ENCODE assay signal across 8 mouse cellular contexts in the genomic region with DNA sequence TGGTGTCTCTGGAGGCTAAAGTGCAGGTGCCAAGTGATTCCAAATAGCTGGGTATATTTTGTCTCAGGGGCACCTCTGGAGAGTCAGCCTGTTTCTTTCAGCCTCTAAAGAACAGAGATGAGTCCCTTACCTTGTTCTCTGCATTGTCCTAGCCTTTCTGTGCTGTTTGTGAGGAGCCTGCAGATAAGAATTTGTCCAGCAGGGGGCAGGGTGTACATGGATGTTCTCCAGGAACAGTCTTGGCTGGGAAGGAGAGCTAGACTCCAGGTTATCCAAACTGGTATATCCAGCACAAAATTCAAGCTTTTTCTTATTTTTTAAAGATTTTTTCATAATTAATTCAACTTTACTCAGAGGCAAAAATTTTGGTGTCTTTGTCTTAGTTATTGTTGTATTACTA. TPM values are rescaled to one million over a fixed set of nuclear protein-coding genes. Genes with fewer than 3 reads are reported as not detected.
DNase-seq lines count a peak whose midpoint lies in the region.
"Had no signal": no experiment of that assay in that cellular context is flagged by ENCODE, and none has a peak within 500 bp of the region (broad histone marks: within the 10 kb centered on the region; RNA-seq: fewer than 3 reads in every experiment).

No protein-coding gene starts in this region.

- DNase-seq in urinary bladder, postnatal 14 days (ENCODE audit: low spot score): peak; percentile 28
- DNase-seq in urinary bladder, postnatal 10 days (ENCODE audit: low spot score): no peak
- DNase-seq in brain, adult 2 months (ENCODE audit: low read depth, low spot score): peak; percentile 63
- DNase-seq in frontal cortex, postnatal 10 days (ENCODE audit: low spot score in 2 of 2): peak; percentile 4 to 27
- peak; percentile 26 to 64 for DNase-seq in layer of hippocampus, adult 8-10 months (ENCODE audit: low spot score in 2 of 2)
- peak; percentile 15 for DNase-seq in lung, postnatal 25 days (ENCODE audit: low spot score)
- DNase-seq in testis, postnatal 10 days (ENCODE audit: low spot score): peak; percentile 79

RNA-seq across cellular contexts. Expression of a gene that starts 11.8 kb away (rescaled TPM):
- total RNA-seq in layer of hippocampus, adult 8-10 months (2022): not detected
- total RNA-seq: gastrocnemius, postnatal 36 days had no signal

RNA-seq across cellular contexts. Expression of a gene that starts 28.6 kb away (rescaled TPM):
- total RNA-seq in layer of hippocampus, adult 8-10 months (2022): not detected
- total RNA-seq: gastrocnemius, postnatal 36 days had no signal

RNA-seq across cellular contexts. Expression of a gene that starts 42.0 kb away (rescaled TPM):
- not detected for total RNA-seq in layer of hippocampus, adult 8-10 months (2022)
- total RNA-seq: gastrocnemius, postnatal 36 days had no signal
